Mouse (Mus musculus) cortical plate, adult 2 months (tissue): ENCODE data around the gene Pttg1ip. TPM values are rescaled to one million over a fixed set of nuclear protein-coding genes. Genes with fewer than 3 reads are reported as not detected.

Experiments
- H3K27ac ChIP-seq: fragments of 200-500 bp; 2 replicates; pipeline ENCODE4 v1.5.1; 2012; ENCODE audit warnings: low read length, control low read depth, inconsistent platforms; ENCODE audit not compliant: insufficient read depth
- H3K4me1 ChIP-seq: fragments of 200-500 bp; 2 replicates; pipeline ENCODE4 v1.6.1; 2011; ENCODE audit warnings: low read length; ENCODE audit not compliant: control insufficient read depth, insufficient read depth
- H3K4me3 ChIP-seq: fragments of 200-500 bp; 2 replicates; pipeline ENCODE4 v1.5.1; 2011; ENCODE audit warnings: mild to moderate bottlenecking, low read length, control low read depth; ENCODE audit not compliant: insufficient read depth
- CTCF ChIP-seq: fragments of 200-500 bp; IDR thresholded peaks from 2 replicates; pipeline ENCODE4 v1.5.1; 2011; ENCODE audit warnings: mild to moderate bottlenecking, control low read depth, low read length; ENCODE audit not compliant: insufficient read depth; ENCODE audit errors: extremely low read depth
- POLR2A ChIP-seq: fragments of 200-500 bp; IDR thresholded peaks from 2 replicates; pipeline ENCODE4 v1.6.1; 2011; ENCODE audit warnings: mild to moderate bottlenecking, low read length, control low read depth; ENCODE audit not compliant: insufficient read depth; ENCODE audit errors: extremely low read depth
- polyA plus RNA-seq: library from polyadenylated mRNA; depleted of rRNA; stranded (reverse); fragments of >200 nt; gene quantifications from 2 replicates; pipeline ENCODE4 v1.2.3, GENCODE M21; 2012

Gene Pttg1ip
- polyA plus RNA-seq, 1 experiment: 111 TPM

DNA sequence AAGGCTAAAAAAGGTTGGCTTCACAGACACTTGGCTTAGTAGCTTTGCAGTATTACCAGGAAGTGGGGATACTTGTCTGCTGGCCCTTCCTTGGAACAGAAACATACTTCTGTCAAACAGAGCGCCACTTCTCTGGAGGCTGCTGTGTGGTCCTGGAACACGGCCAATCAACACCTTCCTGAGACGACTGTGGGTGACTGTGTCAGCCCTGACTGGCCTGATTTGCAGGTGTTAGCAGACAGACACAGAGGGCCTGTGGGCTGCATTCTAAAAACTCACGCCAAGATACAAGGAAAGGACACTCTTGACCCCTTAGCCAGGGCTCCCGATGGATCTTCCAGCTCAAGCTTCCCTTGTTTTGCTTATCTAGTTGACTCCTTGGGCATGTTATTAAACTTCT lies 23.4 kb downstream of the Pttg1ip start:
- Histone ChIP-seq H3K4me1 (peaks cover 4% of the 10 kb centered on the region), H3K27ac (no peak overlapping the region), H3K4me3 (no peak overlapping the region)
- no peak for TF ChIP-seq POLR2A
- no peak for TF ChIP-seq CTCF

DNA sequence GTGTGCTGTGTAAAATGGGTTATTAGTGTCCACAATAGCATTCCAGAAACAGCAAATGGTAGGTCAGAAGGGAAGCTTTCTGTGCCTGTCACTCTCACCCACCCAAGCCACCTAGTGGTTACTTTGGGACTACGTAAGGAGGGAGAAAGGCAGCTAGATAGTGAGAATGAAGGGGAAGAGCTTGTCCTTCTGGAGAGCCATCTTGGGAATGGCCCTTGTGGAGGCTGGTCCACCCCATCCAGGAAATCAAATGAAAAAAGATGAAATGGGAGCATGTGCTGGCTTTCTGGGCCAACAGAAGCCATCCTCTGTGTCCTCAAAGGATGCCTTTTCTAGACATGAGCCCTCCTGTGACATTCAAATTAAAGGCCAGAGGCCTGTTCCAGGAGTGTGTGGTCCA lies 23.8 kb downstream of the Pttg1ip start:
- Histone ChIP-seq H3K27ac (peak overlapping the region; percentile 97), H3K4me3 (peak overlapping the region; percentile 93; the same call in 1 of the 2 replicates), H3K4me1 (peaks cover 8% of the 10 kb centered on the region)
- peak; percentile 48 for TF ChIP-seq CTCF
- TF ChIP-seq POLR2A: no peak

DNA sequence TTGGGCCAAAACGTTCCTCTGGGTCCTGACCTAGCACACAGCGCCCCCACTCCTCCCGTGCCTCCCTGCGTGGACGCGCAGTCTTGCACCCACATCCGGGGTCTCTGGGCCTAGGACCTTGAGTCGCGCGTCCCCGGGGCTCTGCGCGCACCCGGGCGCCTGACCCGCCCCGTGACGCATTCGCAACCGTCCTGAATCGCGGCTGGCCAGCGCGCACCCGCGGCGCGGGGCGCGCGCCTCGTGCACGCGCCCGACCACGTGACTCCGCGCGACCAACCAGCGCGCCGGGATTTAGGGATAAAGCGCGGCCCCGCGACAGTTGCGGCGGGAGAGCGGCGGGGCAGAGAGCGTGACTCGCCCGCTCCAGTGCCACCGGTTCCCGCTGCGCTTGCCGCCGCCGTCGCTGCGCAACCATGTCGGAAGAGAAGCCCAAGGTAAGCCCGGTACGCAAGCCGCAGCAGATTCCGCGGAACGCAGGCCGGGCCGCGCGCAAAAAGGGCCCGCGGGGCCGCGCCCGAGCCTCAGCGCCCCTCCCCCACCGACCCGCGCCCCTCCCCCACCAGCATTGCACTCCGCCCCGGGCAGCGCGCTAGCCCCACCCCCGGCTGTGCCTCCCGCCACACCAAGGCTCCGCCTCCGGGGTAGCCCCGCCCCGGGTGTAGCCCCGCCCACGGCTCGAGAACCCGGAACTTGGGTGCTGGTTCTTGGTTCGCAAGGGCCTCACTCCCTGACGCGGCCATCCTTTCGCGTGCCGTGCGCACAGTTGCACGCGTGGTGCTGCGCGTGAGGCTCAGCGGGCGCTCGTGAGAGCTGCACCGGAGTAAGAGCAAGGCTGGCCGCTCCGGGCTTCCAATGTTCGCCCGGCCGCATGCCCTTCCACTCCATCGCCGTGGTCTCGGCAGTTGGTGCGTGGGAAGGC lies 24.6 kb downstream of the Pttg1ip start, which contains the start of the genes Sumo3 and Gm49325:
TSS of gene Sumo3 (plus strand) at position 190 of the 919 bp plus-strand sequence.
TSS of gene Gm49325 (plus strand) at position 290 of the 919 bp plus-strand sequence.
- peak within 1 kb of the TSS; percentile 97 for H3K27ac ChIP-seq
- H3K4me3 ChIP-seq: peak within 1 kb of the TSS; percentile 93
- TF ChIP-seq POLR2A: peak; percentile 71; the same call in 1 of the 2 replicates
- TF ChIP-seq CTCF: no peak
- peaks cover 11% of the 10 kb centered on the region for H3K4me1 ChIP-seq

DNA sequence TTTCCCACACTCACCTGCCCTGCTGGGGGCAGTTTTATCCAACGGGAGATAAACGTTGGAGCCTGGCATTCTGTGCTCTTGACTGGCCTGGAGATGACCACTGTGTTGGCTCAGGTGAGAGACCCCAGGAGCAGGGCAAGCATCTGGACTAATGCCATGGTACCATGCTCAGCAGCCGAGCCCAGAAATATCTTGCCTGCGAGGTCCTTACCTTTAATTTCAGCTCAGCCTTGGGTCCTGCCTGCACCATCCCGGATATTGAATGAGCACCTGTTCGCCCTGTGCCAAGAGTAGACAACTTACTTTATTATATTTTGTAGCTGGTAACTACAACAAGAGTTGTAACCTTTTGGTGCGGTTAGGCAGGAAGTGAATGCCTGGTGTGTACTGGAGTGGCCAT lies 25.3 kb downstream of the Pttg1ip start:
- TF ChIP-seq POLR2A (no peak), CTCF (no peak)
- H3K4me3 ChIP-seq: peak overlapping the region; percentile 93
- peak overlapping the region; percentile 94 for H3K27ac ChIP-seq
- H3K4me1 ChIP-seq: peaks cover 11% of the 10 kb centered on the region

DNA sequence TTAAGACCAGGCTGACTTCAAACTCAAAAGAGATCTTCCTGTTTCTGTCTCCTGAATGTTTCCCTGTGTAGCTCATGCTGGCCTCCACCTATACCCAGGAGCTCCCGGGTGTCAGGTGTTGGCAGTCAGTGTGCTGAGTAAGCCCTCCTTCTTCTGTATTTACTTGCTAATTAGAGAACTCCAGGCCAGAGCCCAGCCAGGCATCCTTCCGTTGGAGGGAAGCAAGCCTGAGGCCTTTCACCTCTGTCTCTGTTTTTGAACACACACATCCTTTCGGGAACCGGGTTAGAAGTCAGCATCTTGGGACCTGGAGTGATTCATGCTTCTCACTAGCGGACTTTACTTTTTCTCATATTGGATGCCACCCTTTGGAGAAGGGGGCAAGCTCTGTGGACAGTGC lies 25.9 kb downstream of the Pttg1ip start:
- Histone ChIP-seq H3K4me1 (peaks cover 11% of the 10 kb centered on the region), H3K27ac (0 out of 2 replicates have a peak overlapping the region, but pooled peaks have one; percentile 94), H3K4me3 (peak overlapping the region; percentile 93; the same call in 1 of the 2 replicates)
- TF ChIP-seq POLR2A: no peak
- no peak for TF ChIP-seq CTCF

DNA sequence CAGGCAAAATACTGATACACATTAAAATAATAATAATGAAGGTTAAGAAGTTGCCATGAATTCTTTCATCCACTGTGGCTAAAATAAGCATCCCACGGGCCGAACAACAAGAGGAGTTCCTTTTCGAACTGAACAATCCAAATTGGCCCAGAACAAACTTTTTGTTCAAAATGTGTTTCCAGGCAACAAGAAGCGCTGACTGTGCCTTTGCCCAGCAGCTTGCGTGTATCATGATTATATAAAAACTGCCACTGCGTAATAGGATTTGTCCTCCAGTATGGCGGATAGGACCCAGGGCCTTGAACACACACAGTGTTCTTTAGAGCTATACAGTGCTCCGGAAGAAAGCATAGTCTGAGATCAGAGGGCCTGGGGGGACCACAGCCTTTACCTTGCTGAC lies 27.1 kb downstream of the Pttg1ip start:
- TF ChIP-seq POLR2A (no peak), CTCF (no peak)
- Histone ChIP-seq H3K27ac (peak overlapping the region; percentile 53; the same call in 1 of the 2 replicates), H3K4me3 (no peak overlapping the region), H3K4me1 (peaks cover 11% of the 10 kb centered on the region)

DNA sequence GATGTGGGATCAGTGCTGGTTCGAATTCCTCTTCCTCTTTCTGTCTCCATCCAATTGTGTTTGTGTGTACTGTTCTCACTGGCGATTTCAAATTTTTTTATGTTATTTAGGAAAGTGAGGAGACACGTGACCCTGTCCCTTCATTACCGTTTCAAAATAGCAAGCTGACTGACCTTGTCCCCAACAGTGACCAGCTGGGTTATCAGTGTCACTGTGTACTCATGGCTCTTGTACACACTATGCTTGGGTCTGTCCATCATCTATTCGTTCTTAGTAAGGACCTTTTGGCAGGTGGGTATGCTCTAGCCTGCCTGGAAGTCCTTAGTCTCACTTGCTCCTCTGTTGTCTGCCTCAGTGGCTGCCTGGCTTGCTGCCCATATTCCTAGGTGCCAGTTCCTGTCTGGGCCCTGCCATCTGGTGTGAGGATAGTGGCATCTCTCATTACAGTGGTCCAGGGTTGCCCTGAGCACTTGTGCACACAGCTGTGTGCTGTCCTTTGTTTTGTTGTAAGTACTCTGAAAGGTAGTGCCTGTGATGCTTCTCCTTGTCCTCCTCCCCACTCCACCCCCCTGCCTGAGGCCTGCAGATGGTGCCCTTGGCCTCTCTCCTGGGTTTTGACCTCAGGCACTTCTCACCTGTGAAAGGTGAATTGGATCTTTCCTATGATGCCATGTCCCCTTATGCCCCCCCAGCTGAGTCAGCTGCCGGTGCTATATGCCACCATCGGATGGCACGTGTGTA lies 28.9 kb downstream of the Pttg1ip start:
- H3K4me1 ChIP-seq: peaks cover 11% of the 10 kb centered on the region
- no peak overlapping the region for H3K4me3 ChIP-seq
- TF ChIP-seq POLR2A (no peak), CTCF (no peak)
- H3K27ac ChIP-seq: no peak overlapping the region

DNA sequence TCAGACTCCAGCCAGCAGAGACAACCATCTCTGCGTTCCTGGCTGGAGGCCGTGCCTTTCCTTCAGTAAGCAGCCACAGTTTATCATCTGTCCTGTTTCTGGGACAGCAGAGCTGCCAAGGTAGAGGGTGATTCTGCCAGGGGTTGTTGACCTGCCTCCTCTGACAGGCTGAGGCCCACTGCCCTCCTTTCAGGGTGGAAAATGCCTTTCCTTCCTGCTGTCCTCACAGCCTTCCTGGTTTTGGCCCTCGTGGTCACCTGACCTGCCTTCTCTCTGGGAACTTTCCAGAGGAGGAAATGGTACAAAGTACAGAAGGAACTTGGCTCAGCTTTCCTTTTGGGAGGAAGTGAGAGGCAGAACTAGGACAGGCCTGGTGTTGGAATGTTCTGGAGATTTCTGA lies 31.9 kb downstream of the Pttg1ip start:
- TF ChIP-seq CTCF (no peak), POLR2A (no peak)
- Histone ChIP-seq H3K4me1 (peaks cover 10% of the 10 kb centered on the region), H3K4me3 (no peak overlapping the region), H3K27ac (0 out of 2 replicates have a peak overlapping the region, but pooled peaks have one; percentile 24)

DNA sequence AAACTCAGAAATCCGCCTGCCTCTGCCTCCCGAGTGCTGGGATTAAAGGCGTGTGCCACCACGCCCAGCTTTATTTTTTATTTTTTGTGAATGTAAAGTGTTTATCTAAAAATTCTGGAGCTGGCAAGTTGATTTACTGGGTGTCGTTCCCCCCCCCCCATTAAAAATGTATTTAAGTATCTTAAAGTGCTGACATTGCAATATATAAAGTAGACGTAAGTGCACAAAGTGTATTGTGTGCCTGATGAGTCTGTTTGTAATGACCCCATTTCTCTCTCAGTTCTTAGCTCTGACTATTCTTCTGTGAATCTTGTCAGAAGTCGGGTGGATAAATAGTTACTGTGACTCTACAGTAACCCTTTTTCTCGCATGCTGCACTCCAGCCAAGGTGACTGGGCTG lies 34.1 kb downstream of the Pttg1ip start:
- Histone ChIP-seq H3K27ac (no peak overlapping the region), H3K4me1 (peaks cover 2% of the 10 kb centered on the region), H3K4me3 (no peak overlapping the region)
- TF ChIP-seq POLR2A (no peak), CTCF (no peak)

DNA sequence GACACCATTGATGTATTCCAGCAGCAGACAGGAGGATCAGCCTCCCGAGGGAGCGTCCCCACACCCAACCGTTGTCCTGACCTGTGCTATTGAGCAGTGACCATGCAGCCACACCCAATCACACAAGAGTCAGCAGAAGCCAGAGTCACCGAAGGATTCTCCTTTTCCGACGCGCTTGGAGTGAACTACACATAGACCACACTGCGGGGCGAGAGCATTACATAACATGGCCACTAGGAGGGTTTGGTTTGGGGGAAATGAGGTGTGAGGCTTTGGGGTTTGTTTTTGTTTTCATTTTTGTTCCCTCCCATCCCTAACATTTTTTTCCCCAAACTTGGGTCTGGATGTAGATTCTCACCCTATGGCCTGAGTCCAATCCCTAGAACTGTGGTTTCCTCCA lies 34.6 kb downstream of the Pttg1ip start:
- Histone ChIP-seq H3K27ac (no peak overlapping the region), H3K4me3 (no peak overlapping the region), H3K4me1 (no peaks in the 10 kb centered on the region)
- TF ChIP-seq CTCF: no peak
- TF ChIP-seq POLR2A: no peak
